Mouse (Mus musculus): ENCODE data around the gene Agpat3.

DNA sequence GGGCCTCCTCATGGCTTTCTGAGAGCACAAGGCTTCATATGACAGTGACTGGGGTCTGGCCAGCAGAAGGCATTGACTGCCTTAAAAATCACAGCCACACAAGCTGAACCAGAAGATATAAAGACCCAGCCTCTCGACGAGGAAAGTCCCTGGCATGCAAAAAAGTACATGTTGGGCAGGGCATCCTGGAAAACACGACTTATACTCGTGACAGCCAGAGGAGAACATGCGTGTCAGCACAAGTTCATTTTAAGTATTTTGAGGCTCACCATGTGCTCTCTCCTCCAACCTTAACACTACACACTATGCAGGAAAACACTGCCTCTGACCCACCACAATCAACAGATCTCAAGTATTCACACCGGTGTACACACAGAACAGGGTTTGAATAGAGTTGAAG is 128.2 kb downstream of the Agpat3 start:
- no peak for TF ChIP-seq GATA1 (IDR thresholded peaks at IDR 0.05; ENCODE audit: low read length)
- TF ChIP-seq TAL1 (IDR thresholded peaks at IDR 0.05; ENCODE audit: low read length), result no peak
